ENCODE assay signal across 20 mouse cellular contexts in genomic region chr13:83563261-83563660, GRCm38 (mm10). TPM values are rescaled to one million over a fixed set of nuclear protein-coding genes. Genes with fewer than 3 reads are reported as not detected.
A peak's percentile ranks its signal among the peaks of the same experiment; 100 is the strongest.
DNase-seq lines count a peak whose midpoint lies in the region; ATAC-seq and TF ChIP-seq lines count a peak whose summit lies in the region.
"Had no signal": no experiment of that assay in that cellular context is flagged by ENCODE, and none has a peak within 500 bp of the region (broad histone marks: within the 10 kb centered on the region; RNA-seq: fewer than 3 reads in every experiment).

No protein-coding gene starts in this region.

- peak overlapping the region; percentile 52; the same call in 1 of the 2 replicates for H3K9ac ChIP-seq in heart, embryonic 13.5 days
- H3K9ac ChIP-seq: embryonic facial prominence, embryonic 13.5 days; hindbrain, embryonic 13.5 days had no signal

- H3K27me3 ChIP-seq in heart, embryonic 13.5 days (replicated peaks): no peaks in the 10 kb centered on the region
- no peaks in the 10 kb centered on the region for H3K27me3 ChIP-seq in thymus, adult 2 months (ENCODE audit: control insufficient read depth, insufficient read depth, low read length)
- H3K27me3 ChIP-seq: embryonic facial prominence, embryonic 13.5 days; hindbrain, embryonic 13.5 days; megakaryocyte, embryonic 14.5 days had no signal

- no peak overlapping the region for H3K4me2 ChIP-seq in heart, embryonic 13.5 days
- H3K4me2 ChIP-seq: embryonic facial prominence, embryonic 13.5 days; hindbrain, embryonic 13.5 days had no signal

- H3K36me3 ChIP-seq in heart, embryonic 13.5 days: no peaks in the 10 kb centered on the region
- H3K36me3 ChIP-seq in thymus, adult 2 months (ENCODE audit: control insufficient read depth, insufficient read depth, low read length): no peaks in the 10 kb centered on the region
- H3K36me3 ChIP-seq: embryonic facial prominence, embryonic 13.5 days; hindbrain, embryonic 13.5 days had no signal

- no peaks in the 10 kb centered on the region for H3K9me3 ChIP-seq in heart, embryonic 13.5 days
- H3K9me3 ChIP-seq: embryonic facial prominence, embryonic 13.5 days; hindbrain, embryonic 13.5 days; megakaryocyte, embryonic 14.5 days had no signal

- WGBS in heart, embryonic 13.5 days: 37% methylated on average over 2 of the region's 2 CpGs
- 93% methylated on average over 2 of the region's 2 CpGs for WGBS in thymus, adult 2 months

- peak; percentile 60 to 69 for DNase-seq in adrenal gland, adult (ENCODE audit: inconsistent age in 2 of 2, low spot score in 1 of 2)
- DNase-seq in adrenal gland, adult 18-20 months (ENCODE audit: low spot score in 2 of 2): no peak
- DNase-seq in heart, postnatal 4 days: no peak
- DNase-seq in ovary, adult 18-20 months (ENCODE audit: low spot score): peak; percentile 21
- DNase-seq in ovary, postnatal 14 days (ENCODE audit: low spot score): no peak
- no peak for DNase-seq in thymus, adult 2 months
- DNase-seq: cerebellum, adult 9-11 months; gastrocnemius, postnatal 36 days; kidney, adult 8-10 months; kidney, postnatal 14 days; left cerebral cortex, postnatal 4 days; lung, postnatal 14 days; thymus, adult 18-20 months had no signal

- H3K27ac ChIP-seq in heart, embryonic 13.5 days (replicated peaks): peak overlapping the region; percentile 43
- no peak overlapping the region for H3K27ac ChIP-seq in thymus, adult 2 months (ENCODE audit: control insufficient read depth, insufficient read depth, low read length)
- H3K27ac ChIP-seq: embryonic facial prominence, embryonic 13.5 days; hindbrain, embryonic 13.5 days had no signal

- no peak for ATAC-seq in heart, embryonic 13.5 days (ENCODE audit: extremely low read depth, insufficient number of reproducible peaks, low FRiP score, low TSS enrichment)
- peak; percentile 45; the same call in 1 of the 2 replicates for ATAC-seq in megakaryocyte progenitor cell, adult 5-6 weeks (replicated peaks; ENCODE audit: poor library complexity)
- ATAC-seq: forebrain, embryonic 14.5 days; Patski had no signal

- H3K4me1 ChIP-seq in heart, embryonic 13.5 days: peaks cover 67% of the 10 kb centered on the region
- peaks cover 2% of the 10 kb centered on the region; the same call in 1 of the 2 replicates for H3K4me1 ChIP-seq in thymus, adult 2 months (replicated peaks; ENCODE audit: control insufficient read depth, insufficient read depth, low read length)

- no peak for TF ChIP-seq CTCF in thymus, adult 2 months (IDR thresholded peaks at IDR 0.05; ENCODE audit: borderline replicate concordance, control insufficient read depth, extremely low read depth, insufficient read depth, low read length, poor library complexity)

- no peak overlapping the region for H3K4me3 ChIP-seq in heart, embryonic 13.5 days
- H3K4me3 ChIP-seq in thymus, adult 2 months (ENCODE audit: control insufficient read depth, insufficient read depth, low read length): no peak overlapping the region
- H3K4me3 ChIP-seq: embryonic facial prominence, embryonic 13.5 days; hindbrain, embryonic 13.5 days; megakaryocyte, embryonic 14.5 days had no signal

- TF ChIP-seq POLR2A in thymus, adult 2 months (IDR thresholded peaks at IDR 0.05; ENCODE audit: control insufficient read depth, extremely low read depth, insufficient read depth, low read length, poor library complexity): no peak

RNA-seq across cellular contexts. Expression of gene Mef2c, which starts 59.4 kb away (rescaled TPM):
- 10 to 100 TPM; 25.8 to 30.8 TPM for total RNA-seq in adrenal gland, adult 18-20 months (2021)
- 86.9 and 87.4 TPM in 2 replicates for polyA plus RNA-seq in heart, embryonic 13.5 days (2015; fragmentation: Nextera tagmentation; extraction: Ambion mirVana)
- 100 to 1,000 TPM; 108 to 116 TPM for total RNA-seq in heart, postnatal 4 days (2021)
- 94.2 and 95.1 TPM in 2 replicates for total RNA-seq in megakaryocyte progenitor cell, adult 5-6 weeks (2015)
- total RNA-seq in megakaryocyte progenitor cell, adult 5-6 weeks (2017): 105 and 160 TPM in 2 replicates
- 5.2 and 7.0 TPM in 2 replicates for polyA plus RNA-seq in thymus, adult 2 months (2012; rRNA removed)
- polyA plus RNA-seq: Patski had no signal

Comparison
In these comparisons a context has a peak if more than half of its experiments do, and no peak if none do; other contexts are left out.
1. DNase-seq: peak in adrenal gland, adult (2 of 2) and ovary, adult 18-20 months (single experiment); none in adrenal gland, adult 18-20 months (0 of 2), heart, postnatal 4 days (single experiment), ovary, postnatal 14 days (single experiment) and thymus, adult 2 months (single experiment).